Mouse (Mus musculus): Measurements from ENCODE around the gene Olfr730.

Gene Olfr730

GRCm38 (mm10) chr14:50188098-50188497, at the start of gene Olfr730:
Olfr730 (minus strand) TSS chr14:50188198.
- no peak for DNase-seq (ENCODE audit: low read depth, low spot score)

- no peak for DNase-seq (ENCODE audit: low read depth, low spot score)
Observed at GRCm38 (mm10) chr14:50152810-50153209, 35.2 kb downstream of the Olfr730 start, which contains the start of gene Olfr729. Olfr729 (minus strand) TSS chr14:50152910.

- no peak for DNase-seq (ENCODE audit: low read depth, low spot score)
Observed at GRCm38 (mm10) chr14:50142580-50142979, 45.4 kb downstream of the Olfr730 start, which contains the start of gene Olfr728. Olfr728 (minus strand) TSS chr14:50142680.

Measured in CD4-positive, CD25-positive, alpha-beta regulatory T cell, adult 2 months (primary cell).